Mouse (Mus musculus) ES-Bruce4 (cell line): ENCODE measurements around the gene Ccr2.

Experiments
- CTCF ChIP-seq: IDR thresholded peaks from one replicate; pipeline ENCODE4 v1.8.1; 2011; ENCODE audit warnings: low read depth, low read length
- EP300 ChIP-seq: IDR thresholded peaks from 2 replicates; pipeline ENCODE4 v1.6.1; 2011; ENCODE audit warnings: low read depth, low read length; ENCODE audit not compliant: insufficient read depth
- POLR2A ChIP-seq: IDR thresholded peaks from one replicate; pipeline ENCODE4 v1.8.1; 2011; ENCODE audit warnings: low read length; ENCODE audit not compliant: insufficient read depth

DNA sequence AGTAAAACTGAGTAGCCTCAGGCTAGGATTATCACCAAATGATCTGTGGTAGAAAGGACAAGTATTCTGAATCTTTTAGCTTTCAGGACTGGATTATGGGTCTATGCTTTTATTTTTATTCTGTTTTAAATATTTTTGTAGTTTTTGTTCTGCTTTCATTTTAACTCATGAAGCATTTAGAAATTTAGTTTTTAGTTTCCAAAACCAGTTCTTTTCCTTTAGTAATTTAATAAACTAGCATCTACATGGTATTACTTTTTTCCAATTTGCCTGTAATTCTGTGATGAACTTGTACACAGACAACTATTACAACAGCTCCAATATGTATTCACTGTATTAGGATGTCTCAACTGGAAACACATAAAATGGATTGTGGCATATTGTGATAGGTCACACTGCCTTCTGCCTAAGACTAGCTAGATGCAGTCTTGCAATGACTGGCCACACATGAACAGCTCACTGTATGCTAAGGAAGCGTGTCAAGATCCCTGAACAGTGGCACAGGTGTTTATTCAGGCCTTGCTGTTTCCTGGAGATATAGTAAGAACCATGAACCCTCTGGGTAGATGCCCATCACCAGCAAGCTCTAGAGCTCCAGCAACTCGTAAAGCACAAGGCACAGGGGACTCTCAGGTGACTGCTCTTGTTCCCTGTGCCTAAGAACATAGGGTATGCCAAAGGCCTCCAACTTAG lies 41.9 kb upstream of the Ccr2 start:
- TF ChIP-seq CTCF = no peak
- no peak for TF ChIP-seq EP300
- TF ChIP-seq POLR2A = no peak
